10 mouse cellular contexts compared by ENCODE assay signal in the genomic region with DNA sequence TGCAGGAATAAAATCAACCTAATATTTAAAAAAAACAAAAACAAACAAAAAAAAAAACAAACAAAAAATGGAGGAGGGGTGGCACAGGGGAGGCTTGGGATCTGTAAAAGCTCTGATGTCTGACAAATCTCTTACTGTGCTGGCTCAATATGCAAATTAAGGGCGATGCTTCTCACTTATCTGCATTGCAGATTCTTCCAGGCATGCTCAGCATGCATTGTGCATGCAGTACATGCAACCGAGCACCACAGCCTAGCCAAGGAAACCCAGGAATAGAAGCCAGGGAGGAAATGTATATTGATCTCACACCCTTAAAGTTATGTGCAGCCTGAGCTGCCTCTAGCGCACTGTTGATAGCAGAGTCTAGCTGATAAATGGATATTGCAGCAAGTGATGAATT. TPM values are rescaled to one million over a fixed set of nuclear protein-coding genes. Genes with fewer than 3 reads are reported as not detected.
DNase-seq lines count a peak whose midpoint lies in the region; ATAC-seq and TF ChIP-seq lines count a peak whose summit lies in the region.
"Had no signal": no experiment of that assay in that cellular context is flagged by ENCODE, and none has a peak within 500 bp of the region (broad histone marks: within the 10 kb centered on the region; RNA-seq: fewer than 3 reads in every experiment).

No protein-coding gene starts in this region.

- H3K4me3 ChIP-seq in kidney, postnatal 0 days (replicated peaks; ENCODE audit: low read depth, low read length) = no peak overlapping the region
- no peak overlapping the region for H3K4me3 ChIP-seq in kidney, embryonic 16.5 days (ENCODE audit: low read length)
- peak overlapping the region; percentile 23 for H3K4me3 ChIP-seq in hindbrain, embryonic 14.5 days (replicated peaks; ENCODE audit: low read length)
- H3K4me3 ChIP-seq in neural tube, embryonic 13.5 days = no peak overlapping the region

- peak; percentile 3 for DNase-seq in embryo, embryonic 10.5 days (ENCODE audit: low spot score)
- DNase-seq in embryo, embryonic 10 days (ENCODE audit: low spot score) = no peak
- no peak for DNase-seq in kidney, postnatal 0 days (ENCODE audit: low spot score)
- DNase-seq in hindbrain, embryonic 14.5 days (ENCODE audit: low spot score) = peak; percentile 61
- DNase-seq in T-cell, adult 2 months (ENCODE audit: low spot score) = no peak
- no peak for DNase-seq in kidney, postnatal 25 days
- DNase-seq: heart, postnatal 4 days; kidney, postnatal 4 days had no signal

- TF ChIP-seq CTCF in kidney, postnatal 0 days (IDR thresholded peaks at IDR 0.05; ENCODE audit: low read depth) = no peak

- no peak overlapping the region for H3K9ac ChIP-seq in kidney, postnatal 0 days (ENCODE audit: low read depth, low read length)
- H3K9ac ChIP-seq in kidney, embryonic 16.5 days (replicated peaks; ENCODE audit: low read length) = no peak overlapping the region
- peak overlapping the region; percentile 44 for H3K9ac ChIP-seq in hindbrain, embryonic 14.5 days
- no peak overlapping the region for H3K9ac ChIP-seq in neural tube, embryonic 13.5 days

- H3K9me3 ChIP-seq in kidney, postnatal 0 days (replicated peaks; ENCODE audit: low read length) = no peaks in the 10 kb centered on the region
- H3K9me3 ChIP-seq in kidney, embryonic 16.5 days (ENCODE audit: low read length) = no peaks in the 10 kb centered on the region
- no peaks in the 10 kb centered on the region for H3K9me3 ChIP-seq in hindbrain, embryonic 14.5 days (ENCODE audit: control insufficient read depth, low read length)
- no peaks in the 10 kb centered on the region for H3K9me3 ChIP-seq in neural tube, embryonic 13.5 days

- no peak for ATAC-seq in kidney, postnatal 0 days (replicated peaks; ENCODE audit: low FRiP score, low read depth)
- ATAC-seq in kidney, embryonic 16.5 days (ENCODE audit: low FRiP score, low TSS enrichment) = no peak
- ATAC-seq in hindbrain, embryonic 14.5 days (ENCODE audit: low FRiP score) = peak; percentile 90
- peak; percentile 94 for ATAC-seq in neural tube, embryonic 13.5 days (ENCODE audit: low read depth)

- H3K4me1 ChIP-seq in kidney, postnatal 0 days (replicated peaks; ENCODE audit: insufficient read depth, low read length) = no peaks in the 10 kb centered on the region
- H3K4me1 ChIP-seq in kidney, embryonic 16.5 days (ENCODE audit: insufficient read depth, low read length) = peaks cover 9% of the 10 kb centered on the region; the same call in 1 of the 2 replicates
- H3K4me1 ChIP-seq in hindbrain, embryonic 14.5 days (replicated peaks; ENCODE audit: control insufficient read depth, insufficient read depth, low read length) = peaks cover 21% of the 10 kb centered on the region
- H3K4me1 ChIP-seq in neural tube, embryonic 13.5 days (replicated peaks) = peaks cover 21% of the 10 kb centered on the region

- H3K36me3 ChIP-seq in kidney, postnatal 0 days (ENCODE audit: insufficient read depth, low read length) = no peaks in the 10 kb centered on the region
- H3K36me3 ChIP-seq in kidney, embryonic 16.5 days (ENCODE audit: insufficient read depth, low read length) = no peaks in the 10 kb centered on the region
- H3K36me3 ChIP-seq in hindbrain, embryonic 14.5 days (replicated peaks; ENCODE audit: control insufficient read depth, insufficient read depth) = no peaks in the 10 kb centered on the region
- no peaks in the 10 kb centered on the region for H3K36me3 ChIP-seq in neural tube, embryonic 13.5 days

- WGBS in kidney, postnatal 0 days = 40% methylated on average over 3 of the region's 3 CpGs
- WGBS in kidney, embryonic 16.5 days = 58% methylated on average over 3 of the region's 3 CpGs
- 16% methylated on average over 3 of the region's 3 CpGs for WGBS in hindbrain, embryonic 14.5 days
- WGBS in neural tube, embryonic 13.5 days = 15% methylated on average over 3 of the region's 3 CpGs

- H3K27ac ChIP-seq in kidney, postnatal 0 days = no peak overlapping the region
- H3K27ac ChIP-seq in kidney, embryonic 16.5 days (ENCODE audit: low read length) = no peak overlapping the region
- peak overlapping the region; percentile 82 for H3K27ac ChIP-seq in hindbrain, embryonic 14.5 days
- H3K27ac ChIP-seq in neural tube, embryonic 13.5 days (replicated peaks) = peak overlapping the region; percentile 79

- no peaks in the 10 kb centered on the region for H3K27me3 ChIP-seq in kidney, postnatal 0 days (ENCODE audit: insufficient read depth, low read length)
- H3K27me3 ChIP-seq in kidney, embryonic 16.5 days (ENCODE audit: insufficient read depth, low read length) = no peaks in the 10 kb centered on the region
- H3K27me3 ChIP-seq in hindbrain, embryonic 14.5 days (ENCODE audit: control insufficient read depth, insufficient read depth, low read length) = no peaks in the 10 kb centered on the region
- H3K27me3 ChIP-seq in neural tube, embryonic 13.5 days = no peaks in the 10 kb centered on the region

- H3K4me2 ChIP-seq in kidney, postnatal 0 days (ENCODE audit: low read length) = peak overlapping the region; percentile 28; the same call in 1 of the 2 replicates
- no peak overlapping the region for H3K4me2 ChIP-seq in kidney, embryonic 16.5 days (replicated peaks; ENCODE audit: low read depth, low read length)
- peak overlapping the region; percentile 57 for H3K4me2 ChIP-seq in hindbrain, embryonic 14.5 days (replicated peaks)
- H3K4me2 ChIP-seq in neural tube, embryonic 13.5 days = peak overlapping the region; percentile 60

RNA-seq across cellular contexts. Expression of gene Gm10118, which starts 51.3 kb away (rescaled TPM):
- polyA plus RNA-seq in kidney, postnatal 0 days (2015; fragmentation: Nextera tagmentation; extraction: Ambion mirVana) = 0.05 TPM in 2 replicates
- polyA plus RNA-seq in kidney, embryonic 16.5 days (2015; fragmentation: Nextera tagmentation; extraction: Ambion mirVana) = 0.10 TPM in 1 of 2 replicates, not detected in the other
- 1.9 and 2.2 TPM in 2 replicates for polyA plus RNA-seq in hindbrain, embryonic 14.5 days (2014; fragmentation: Nextera tagmentation; extraction: Ambion mirVana)
- polyA plus RNA-seq in neural tube, embryonic 13.5 days (2015; fragmentation: Nextera tagmentation; extraction: Ambion mirVana) = 0.78 and 0.81 TPM in 2 replicates

Comparison
In these comparisons a context has a peak if more than half of its experiments do, and no peak if none do; other contexts are left out.
1. DNase-seq: peak in embryo, embryonic 10.5 days (single experiment) and hindbrain, embryonic 14.5 days (single experiment); none in embryo, embryonic 10 days (single experiment), kidney, postnatal 0 days (single experiment), T-cell, adult 2 months (single experiment) and kidney, postnatal 25 days (0 of 2).
2. ATAC-seq: peak in hindbrain, embryonic 14.5 days (single experiment) and neural tube, embryonic 13.5 days (single experiment); none in kidney, postnatal 0 days (single experiment) and kidney, embryonic 16.5 days (single experiment).
3. H3K27ac ChIP-seq: peak in hindbrain, embryonic 14.5 days (single experiment) and neural tube, embryonic 13.5 days (single experiment); none in kidney, postnatal 0 days (single experiment) and kidney, embryonic 16.5 days (single experiment).